Mouse (Mus musculus): Measurements from ENCODE around the gene Limch1. TPM values are rescaled to one million over a fixed set of nuclear protein-coding genes. Genes with fewer than 3 reads are reported as not detected.

Limch1 gene
- polyA plus RNA-seq, 1 experiment = not detected

DNA sequence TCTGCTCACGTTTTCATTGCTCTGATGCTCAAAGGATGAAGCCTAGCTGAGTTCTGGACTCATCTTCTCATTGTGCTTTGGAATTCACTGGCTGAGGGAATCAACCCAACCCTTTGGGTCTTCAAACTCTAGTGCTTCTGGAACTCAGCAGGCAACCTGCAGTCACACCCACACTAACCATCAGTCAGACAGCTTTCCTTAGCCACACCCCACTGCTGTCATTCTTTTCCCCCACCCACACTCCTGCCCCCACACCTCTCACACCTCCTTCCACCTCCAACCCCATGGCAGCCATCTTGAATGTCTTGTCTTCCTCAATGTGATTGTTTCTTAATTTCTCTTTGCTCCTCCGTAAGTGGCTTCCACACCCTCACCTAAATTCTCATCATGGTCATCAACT lies 360.6 kb downstream of the Limch1 start:
- no peak for TF ChIP-seq GATA1 (IDR thresholded peaks at IDR 0.05; ENCODE audit: low read length)

Other genes with a start within 250 kb of the Limch1 start
- not detected in 2 replicates for gene Apbb2, start 127.0 kb upstream of the Limch1 start, polyA plus RNA-seq (2012)
- gene Uchl1, start 69.7 kb upstream of the Limch1 start, polyA plus RNA-seq (2012) = not detected in 2 replicates

Measured in G1E-ER4 (cell line).